Mouse (Mus musculus): ENCODE results near the gene Gm884.
A peak's percentile ranks its signal among the peaks of the same experiment; 100 is the strongest.

Gm884 gene

DNA sequence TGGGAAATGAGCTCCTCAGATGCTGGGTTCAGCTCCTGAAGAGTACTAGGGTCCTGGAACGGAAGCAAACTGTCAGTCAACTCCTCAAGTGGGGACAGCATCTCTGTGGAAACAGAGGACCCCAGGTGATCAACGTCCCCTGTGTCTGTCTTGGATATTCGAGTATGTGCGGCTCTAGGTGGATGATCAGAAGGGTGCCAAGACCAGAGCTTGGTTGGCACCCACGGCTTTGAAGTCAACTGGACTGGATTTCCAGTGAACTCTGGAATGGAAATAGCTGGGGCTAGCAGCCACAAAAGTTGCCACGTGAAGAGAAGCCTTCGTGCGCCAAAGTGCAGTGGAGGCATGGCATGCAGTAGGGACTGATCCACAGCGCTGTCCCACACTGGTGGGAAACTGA lies at the start of gene Gm884:
Gene Gm884 (minus strand): TSS at position 101 of the 400 bp plus-strand sequence.
- no peak for DNase-seq (ENCODE audit: low spot score in 2 of 2)

DNA sequence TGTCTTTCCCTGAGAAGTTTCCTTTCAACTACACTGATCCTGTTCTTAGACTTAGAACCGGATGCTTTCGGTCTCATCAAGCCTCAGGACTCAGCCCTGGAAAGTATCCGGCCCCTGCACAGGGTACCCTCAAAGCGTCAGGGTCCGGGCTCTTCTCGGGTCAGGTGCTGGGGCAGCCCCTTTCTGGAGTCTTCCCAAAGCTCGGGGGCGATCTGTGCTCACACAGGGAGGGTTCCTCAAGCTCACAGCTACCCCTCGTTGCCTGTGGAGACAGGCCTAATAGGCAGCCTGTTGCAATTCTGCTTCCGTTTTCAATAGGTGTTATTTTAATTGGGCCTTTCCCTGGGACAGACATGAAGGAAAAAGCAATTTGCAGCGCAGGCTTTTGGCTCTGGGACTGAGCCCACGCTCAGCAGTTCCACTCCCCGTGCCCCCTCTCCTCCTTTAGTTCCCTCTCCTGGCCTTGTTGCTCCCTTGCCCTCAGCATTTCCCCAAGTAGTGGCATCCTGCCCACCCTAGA lies 46.0 kb upstream of the Gm884 start:
- DNase-seq (ENCODE audit: low spot score in 2 of 2): no peak

GRCm38 (mm10) chr11:103666181-103666906 lies 45.4 kb upstream of the Gm884 start:
- DNase-seq (ENCODE audit: low spot score in 2 of 2): peak; percentile 93

DNA sequence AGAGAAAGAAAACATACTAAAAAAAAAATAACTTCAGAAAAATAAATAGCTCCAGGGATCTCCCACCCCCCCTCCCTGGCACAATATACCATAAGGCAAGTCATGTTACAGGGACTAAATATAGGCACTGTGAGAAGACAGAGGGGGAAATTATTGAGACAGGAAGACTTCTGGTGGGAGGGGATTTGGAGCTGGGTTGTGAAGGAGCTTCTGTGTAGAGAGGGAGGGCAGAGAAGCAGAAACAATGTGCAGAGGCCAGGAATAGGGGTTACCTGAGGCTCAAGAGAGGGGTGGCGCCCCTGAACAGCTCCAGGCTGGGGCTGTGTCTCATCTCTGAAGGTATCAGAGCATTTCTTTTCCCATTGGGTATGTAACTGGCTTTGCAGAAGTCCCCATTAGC lies 44.8 kb upstream of the Gm884 start:
- DNase-seq (ENCODE audit: low spot score in 2 of 2): no peak

GRCm38 (mm10) chr11:103663119-103663518 lies 42.2 kb upstream of the Gm884 start:
- peak in 1 of 2 experiments; percentile 50 for DNase-seq (ENCODE audit: low spot score in 2 of 2)

DNA sequence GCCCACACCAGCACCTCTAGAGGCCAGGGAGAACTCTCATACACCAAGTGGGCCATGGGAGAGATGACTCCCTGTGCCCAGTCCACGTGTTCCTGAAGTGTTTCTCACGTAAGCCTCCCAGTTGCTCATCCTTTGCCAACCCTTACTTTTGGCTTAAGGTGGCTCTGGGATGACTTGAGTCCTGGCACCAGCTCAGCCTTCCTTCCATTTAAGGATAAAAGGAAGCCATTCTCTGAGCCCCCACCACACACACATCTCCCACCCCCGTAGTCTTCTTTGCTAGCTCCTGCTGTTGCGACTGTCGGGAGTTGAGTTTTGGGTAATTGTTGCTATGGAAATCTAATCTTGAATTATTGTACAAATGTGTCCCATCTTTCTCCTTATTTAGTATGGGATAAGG lies 41.6 kb upstream of the Gm884 start:
- DNase-seq (ENCODE audit: low spot score in 2 of 2): peak in 1 of 2 experiments; percentile 90

GRCm38 (mm10) chr11:103661863-103662262 lies 40.9 kb upstream of the Gm884 start:
- peak in 1 of 2 experiments; percentile 78 for DNase-seq (ENCODE audit: low spot score in 2 of 2)

GRCm38 (mm10) chr11:103658189-103658588 lies 37.2 kb upstream of the Gm884 start:
- peak in 1 of 2 experiments; percentile 39 for DNase-seq (ENCODE audit: low spot score in 2 of 2)

DNA sequence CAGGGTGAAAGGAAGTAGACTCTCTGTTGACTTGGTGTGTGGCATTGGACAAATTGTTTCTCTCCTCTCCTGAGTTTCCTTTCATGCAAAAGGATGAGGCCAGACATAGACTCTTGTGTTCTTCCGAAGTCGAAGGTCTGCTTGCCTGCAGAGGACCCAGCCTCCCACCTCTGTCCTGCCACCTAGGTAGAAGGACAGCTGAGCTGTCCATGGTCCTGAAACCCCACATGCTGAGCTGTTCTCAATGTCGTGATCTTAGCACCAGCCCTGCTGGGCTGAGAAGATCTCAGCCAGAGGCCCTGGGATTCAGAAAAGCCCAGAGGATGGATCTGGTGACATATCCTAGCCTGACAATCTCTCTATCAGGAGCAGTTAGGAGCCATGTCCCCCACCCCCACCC lies 35.6 kb upstream of the Gm884 start:
- no peak for DNase-seq (ENCODE audit: low spot score in 2 of 2)

DNA sequence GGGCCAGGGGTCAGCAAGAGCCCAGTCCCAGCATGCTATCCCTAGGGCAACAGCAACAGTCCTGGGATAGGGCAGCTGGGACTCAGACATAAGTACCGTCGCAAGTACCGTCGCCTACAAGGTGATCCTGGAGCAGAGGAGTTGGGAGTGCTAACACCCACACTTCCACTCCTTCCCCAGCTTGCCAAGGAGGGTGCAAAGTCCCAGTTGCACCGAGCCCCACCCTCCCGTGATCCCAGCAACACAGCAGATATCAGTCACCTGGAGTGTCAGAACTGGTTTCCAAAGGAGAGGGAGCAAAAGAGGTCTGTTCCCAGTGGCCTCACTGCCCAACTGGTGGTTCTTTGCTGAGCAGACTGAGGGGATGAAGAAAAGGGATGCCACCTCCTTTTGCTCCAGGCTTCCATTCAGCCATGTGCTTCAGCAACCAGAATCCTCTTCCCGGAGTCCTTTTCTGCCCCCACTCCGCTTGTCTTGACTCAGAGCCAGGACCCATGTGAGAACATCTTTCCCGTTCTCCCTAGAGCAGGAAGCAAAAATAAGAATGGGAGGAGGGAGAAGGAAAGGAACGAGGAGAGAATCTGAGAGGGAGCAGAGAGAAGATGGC lies 32.5 kb upstream of the Gm884 start:
- peak in 1 of 2 experiments; percentile 75 for DNase-seq (ENCODE audit: low spot score in 2 of 2)

- peak in 1 of 2 experiments; percentile 65 for DNase-seq (ENCODE audit: low spot score in 2 of 2)
Measured at GRCm38 (mm10) chr11:103651426-103651825, 30.5 kb upstream of the Gm884 start.

GRCm38 (mm10) chr11:103649983-103650493 lies 29.1 kb upstream of the Gm884 start:
- peak in 1 of 2 experiments; percentile 38 for DNase-seq (ENCODE audit: low spot score in 2 of 2)

DNA sequence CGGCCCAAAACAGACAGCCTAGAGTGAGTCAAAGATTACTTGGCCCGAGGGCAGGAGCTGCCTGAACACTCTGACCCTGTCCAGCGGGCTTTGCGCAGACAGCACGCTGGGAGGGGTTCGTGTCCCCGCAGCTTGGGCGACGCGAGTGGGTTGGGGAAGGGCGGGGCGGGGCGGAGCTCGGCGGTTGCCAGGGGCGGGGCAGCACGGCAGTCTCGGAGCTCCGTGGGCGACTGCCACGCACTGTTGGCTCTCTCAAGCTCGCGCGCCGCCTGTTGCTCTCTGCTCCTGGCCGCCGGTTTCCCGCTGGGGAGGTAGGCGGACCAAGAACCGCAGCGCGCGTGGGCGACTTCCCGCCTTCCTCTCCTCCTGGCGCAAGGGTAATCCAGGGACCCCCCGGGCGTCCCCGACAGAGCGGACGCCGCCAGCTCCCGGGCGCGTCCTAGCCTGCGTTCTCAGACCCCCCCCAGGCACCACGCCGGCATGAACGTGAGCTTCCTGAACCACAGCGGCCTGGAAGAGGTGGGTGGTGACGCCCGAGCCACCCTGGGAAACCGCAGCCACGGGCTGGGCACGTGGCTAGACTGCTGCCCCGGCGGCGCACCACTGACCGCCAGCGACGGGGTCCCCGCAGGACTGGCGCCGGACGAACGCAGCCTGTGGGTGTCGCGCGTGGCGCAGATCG lies 28.5 kb upstream of the Gm884 start, which contains the start of gene Rprml:
Gene Rprml (plus strand): TSS at position 270 of the 682 bp plus-strand sequence.
- peak in 1 of 2 experiments; percentile 87 for DNase-seq (ENCODE audit: low spot score in 2 of 2)

DNA sequence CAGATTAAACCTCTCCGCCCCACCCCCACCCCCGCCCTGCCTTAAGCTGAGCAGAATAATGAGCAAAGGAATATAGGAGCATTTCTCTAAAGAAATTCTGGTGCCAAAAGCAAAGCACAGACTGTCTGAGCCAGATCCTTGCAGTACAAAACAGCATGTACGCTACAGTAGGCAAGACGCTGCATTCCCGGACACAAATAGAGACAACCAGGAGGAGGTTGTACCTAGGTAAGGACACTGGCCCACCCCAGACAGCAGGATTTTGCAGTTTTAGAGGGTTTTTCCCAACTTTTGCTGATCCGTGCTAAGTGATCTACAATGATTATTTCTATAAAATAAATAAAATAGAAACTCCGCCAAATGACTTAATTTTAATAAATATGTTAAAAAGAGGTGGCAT lies 27.7 kb upstream of the Gm884 start:
- DNase-seq (ENCODE audit: low spot score in 2 of 2): peak in 1 of 2 experiments; percentile 42

GRCm38 (mm10) chr11:103647921-103648620 lies 27.1 kb upstream of the Gm884 start:
- DNase-seq (ENCODE audit: low spot score in 2 of 2): no peak

- no peak for DNase-seq (ENCODE audit: low spot score in 2 of 2)
Measured at GRCm38 (mm10) chr11:103646301-103646700, 25.4 kb upstream of the Gm884 start.

GRCm38 (mm10) chr11:103645731-103646130 lies 24.8 kb upstream of the Gm884 start:
- no peak for DNase-seq (ENCODE audit: low spot score in 2 of 2)

GRCm38 (mm10) chr11:103643211-103643610 lies 22.3 kb upstream of the Gm884 start:
- no peak for DNase-seq (ENCODE audit: low spot score in 2 of 2)

DNA sequence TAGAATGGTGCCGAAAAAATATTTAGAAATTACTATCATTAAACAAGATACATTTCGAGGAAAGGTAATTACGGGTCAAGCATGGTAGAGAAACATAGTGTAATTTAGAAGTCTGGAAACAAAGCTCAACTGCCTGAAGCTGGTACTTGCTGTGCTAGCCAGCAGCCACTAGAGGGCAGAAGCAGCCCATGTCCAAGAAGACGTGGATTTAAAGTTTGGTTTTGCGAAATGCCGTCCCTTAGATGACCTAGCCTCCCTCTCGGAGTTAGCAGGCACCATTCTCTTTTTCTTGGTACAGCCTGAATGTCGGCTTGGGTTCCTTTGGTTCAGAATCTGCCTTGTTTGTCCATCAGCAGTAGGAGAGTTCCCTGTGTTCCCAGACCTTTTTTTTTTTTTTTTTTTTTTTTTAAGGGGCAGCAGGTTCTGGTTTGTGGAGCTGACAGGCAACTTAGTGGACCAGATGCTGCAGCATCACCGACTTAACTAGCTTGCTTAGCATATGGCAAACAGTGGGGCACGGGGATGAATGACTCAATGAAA lies 18.5 kb upstream of the Gm884 start:
- DNase-seq (ENCODE audit: low spot score in 2 of 2): no peak

DNA sequence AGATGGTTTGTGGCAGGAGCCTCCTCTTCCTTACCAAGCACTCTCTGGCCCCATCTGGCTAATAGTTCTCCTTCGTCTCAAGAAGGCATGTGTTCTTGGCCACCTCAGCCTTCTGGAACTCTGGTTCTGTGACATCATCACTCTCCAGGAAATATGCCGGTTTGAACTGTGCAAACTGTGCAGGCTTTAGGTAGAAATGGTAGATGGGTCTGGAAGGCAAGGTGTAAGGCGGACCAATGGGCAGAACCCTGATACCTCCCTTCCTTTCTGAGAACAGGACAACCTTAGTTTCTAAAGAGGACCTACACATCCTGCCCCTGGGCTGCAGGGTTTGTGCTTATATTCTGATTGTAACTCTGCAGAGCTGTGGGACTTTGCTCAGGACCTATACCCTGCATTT lies 17.9 kb upstream of the Gm884 start, which contains the start of gene Lyzl6:
Gene Lyzl6 (minus strand): TSS at position 101 of the 400 bp plus-strand sequence.
- no peak for DNase-seq (ENCODE audit: low spot score in 2 of 2)

GRCm38 (mm10) chr11:103636261-103636660 lies 15.3 kb upstream of the Gm884 start:
- DNase-seq (ENCODE audit: low spot score in 2 of 2): no peak

Measured in left cerebral cortex, adult 9 months (tissue).